Mouse (Mus musculus): ENCODE results near the gene H2-DMa. TPM values are rescaled to one million over a fixed set of nuclear protein-coding genes. Genes with fewer than 3 reads are reported as not detected.
"Not testable (repeated sequence)": the region's sequence is repeated elsewhere in the genome, so short reads cannot be mapped to it uniquely, and the experiment has no call there.

H2-DMa gene
- total RNA-seq, 2 experiments from 2014 or later = 13.3 to 37.5 TPM

GRCm38 (mm10) chr17:34142456-34143010 is 23.2 kb downstream of the H2-DMa start:
- ATAC-seq (replicated peaks; ENCODE audit: low FRiP score, poor library complexity, severe bottlenecking) = no peak

DNA sequence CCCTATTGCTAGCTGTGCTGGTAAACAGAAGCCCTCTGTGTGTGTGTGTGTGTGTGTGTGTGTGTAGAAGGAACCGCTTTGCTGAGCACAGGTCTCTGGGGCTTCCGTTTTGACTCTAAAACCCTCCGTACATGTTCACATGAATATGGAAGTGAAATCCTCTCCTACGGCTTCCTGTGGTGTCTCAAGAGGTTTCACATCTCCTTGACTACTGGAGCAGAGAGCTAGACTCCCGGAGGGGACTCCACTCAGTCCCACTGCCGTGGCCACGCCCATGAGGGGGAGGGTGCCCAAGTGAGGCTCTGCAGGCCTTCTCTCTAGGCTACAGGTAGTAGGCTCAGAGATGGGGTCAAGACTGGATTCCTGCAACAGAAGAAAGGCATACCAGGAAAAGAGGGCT is 23.7 kb downstream of the H2-DMa start, which contains the start of gene H2-DMb2:
H2-DMb2 (plus strand) TSS at position 275 of the 400 bp plus-strand sequence.
- ATAC-seq (replicated peaks; ENCODE audit: low FRiP score, poor library complexity, severe bottlenecking) = no peak

GRCm38 (mm10) chr17:34143461-34143860 is 24.1 kb downstream of the H2-DMa start:
- no peak for ATAC-seq (replicated peaks; ENCODE audit: low FRiP score, poor library complexity, severe bottlenecking)

- not testable (repeated sequence) for ATAC-seq (replicated peaks; ENCODE audit: low FRiP score, poor library complexity, severe bottlenecking)
Observed at GRCm38 (mm10) chr17:34144221-34144620, 24.9 kb downstream of the H2-DMa start.

GRCm38 (mm10) chr17:34144960-34145371 is 25.6 kb downstream of the H2-DMa start:
- no peak for ATAC-seq (replicated peaks; ENCODE audit: low FRiP score, poor library complexity, severe bottlenecking)

- ATAC-seq (replicated peaks; ENCODE audit: low FRiP score, poor library complexity, severe bottlenecking) = no peak
Observed at GRCm38 (mm10) chr17:34152923-34153322, 33.6 kb downstream of the H2-DMa start, which contains the start of gene H2-DMb1. Gene H2-DMb1, plus strand, starts transcription at chr17:34153072.

DNA sequence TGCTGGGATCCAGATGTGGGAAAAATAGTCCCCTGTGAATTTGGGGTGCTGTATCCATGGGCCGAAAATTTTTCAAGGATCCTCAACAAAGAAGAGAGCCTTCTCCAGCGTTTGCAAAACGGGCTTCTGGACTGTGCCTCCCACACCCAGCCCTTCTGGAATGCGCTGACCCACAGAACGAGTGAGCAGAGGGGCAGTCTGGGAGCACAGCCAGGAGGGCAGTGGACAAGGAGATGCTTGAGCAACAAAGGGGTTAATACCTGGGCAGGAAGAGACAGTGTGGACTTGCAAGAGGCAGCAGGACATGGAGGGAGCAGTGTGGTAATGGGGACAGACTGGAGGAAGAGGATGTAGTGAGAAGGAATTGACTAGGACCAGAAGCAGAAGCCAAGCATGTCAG is 36.2 kb downstream of the H2-DMa start:
- no peak for ATAC-seq (replicated peaks; ENCODE audit: low FRiP score, poor library complexity, severe bottlenecking)

- no peak for ATAC-seq (replicated peaks; ENCODE audit: low FRiP score, poor library complexity, severe bottlenecking)
Observed at GRCm38 (mm10) chr17:34164202-34164895, 45.0 kb downstream of the H2-DMa start.

DNA sequence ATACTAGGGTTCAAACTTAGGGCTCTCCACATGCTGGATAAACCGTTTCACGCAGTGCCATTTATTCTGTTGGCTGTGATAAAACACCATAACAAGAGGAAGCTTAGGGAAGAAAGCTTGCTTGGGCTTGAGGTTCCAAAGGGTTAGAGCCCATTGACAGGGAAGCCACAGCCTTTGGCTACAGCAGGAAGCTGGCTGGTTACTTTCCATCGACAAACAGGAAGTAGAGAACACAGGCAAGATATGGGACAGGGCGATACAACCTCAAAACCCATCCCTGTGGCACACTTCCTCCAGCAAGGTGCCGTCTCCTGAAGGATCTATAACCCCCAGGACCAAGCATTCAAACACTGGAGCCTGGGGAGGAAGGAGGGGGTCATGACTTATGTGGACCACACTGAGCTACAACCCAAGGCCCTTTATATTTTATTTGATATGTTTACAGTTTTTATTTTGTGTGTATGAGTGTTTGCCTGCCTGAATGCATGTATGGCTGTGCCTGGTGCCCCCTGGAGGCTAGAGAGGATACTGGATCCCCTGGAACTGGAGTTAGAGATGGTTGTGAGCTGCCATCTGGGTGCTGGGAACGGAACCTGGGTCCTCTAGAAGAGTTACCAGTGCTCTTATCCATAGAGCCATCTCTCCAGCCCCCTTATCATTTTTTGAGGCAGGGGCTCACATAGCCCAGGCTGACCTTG is 45.8 kb downstream of the H2-DMa start:
- no peak for ATAC-seq (replicated peaks; ENCODE audit: low FRiP score, poor library complexity, severe bottlenecking)

GRCm38 (mm10) chr17:34169279-34169678 is 49.9 kb downstream of the H2-DMa start:
- ATAC-seq (replicated peaks; ENCODE audit: low FRiP score, poor library complexity, severe bottlenecking) = no peak

- ATAC-seq (replicated peaks; ENCODE audit: low FRiP score, poor library complexity, severe bottlenecking) = peak; percentile 70
Observed at GRCm38 (mm10) chr17:34170487-34170876, 51.1 kb downstream of the H2-DMa start.

DNA sequence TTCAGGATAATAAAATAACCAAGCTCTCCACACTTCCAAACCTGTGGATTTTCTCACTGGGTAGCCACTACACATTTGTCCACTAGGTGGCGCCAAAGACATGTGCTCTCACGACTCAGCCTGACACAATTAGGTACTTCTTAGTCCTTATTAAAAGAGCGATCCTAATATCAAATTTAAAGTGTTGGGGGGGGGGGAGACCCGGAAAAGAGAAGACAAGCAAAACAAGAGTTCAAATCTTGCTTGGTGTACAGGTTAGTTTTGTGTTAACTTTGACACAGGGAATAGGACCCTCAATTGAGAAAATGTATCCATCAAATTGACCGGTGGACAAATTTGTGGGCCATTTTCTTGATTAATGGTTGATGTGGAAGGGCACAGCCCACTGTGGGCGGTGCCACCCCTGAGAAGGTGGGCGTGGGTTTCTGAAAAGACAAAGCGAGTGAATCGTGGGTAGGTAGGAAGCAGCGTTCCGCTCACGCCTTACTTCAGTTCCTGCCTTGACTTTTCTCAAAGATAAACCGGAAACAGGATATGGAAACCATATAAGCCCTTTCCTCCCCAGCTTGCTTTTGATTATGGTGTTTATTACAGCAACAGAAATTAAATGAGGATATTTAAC is 51.6 kb downstream of the H2-DMa start:
- ATAC-seq (replicated peaks; ENCODE audit: low FRiP score, poor library complexity, severe bottlenecking) = peak; percentile 89

- ATAC-seq (replicated peaks; ENCODE audit: low FRiP score, poor library complexity, severe bottlenecking) = no peak
Observed at GRCm38 (mm10) chr17:34172528-34172927, 53.2 kb downstream of the H2-DMa start.

GRCm38 (mm10) chr17:34174075-34174474 is 54.7 kb downstream of the H2-DMa start:
- ATAC-seq (replicated peaks; ENCODE audit: low FRiP score, poor library complexity, severe bottlenecking) = no peak

GRCm38 (mm10) chr17:34177179-34177578 is 57.8 kb downstream of the H2-DMa start:
- ATAC-seq (replicated peaks; ENCODE audit: low FRiP score, poor library complexity, severe bottlenecking) = no peak

DNA sequence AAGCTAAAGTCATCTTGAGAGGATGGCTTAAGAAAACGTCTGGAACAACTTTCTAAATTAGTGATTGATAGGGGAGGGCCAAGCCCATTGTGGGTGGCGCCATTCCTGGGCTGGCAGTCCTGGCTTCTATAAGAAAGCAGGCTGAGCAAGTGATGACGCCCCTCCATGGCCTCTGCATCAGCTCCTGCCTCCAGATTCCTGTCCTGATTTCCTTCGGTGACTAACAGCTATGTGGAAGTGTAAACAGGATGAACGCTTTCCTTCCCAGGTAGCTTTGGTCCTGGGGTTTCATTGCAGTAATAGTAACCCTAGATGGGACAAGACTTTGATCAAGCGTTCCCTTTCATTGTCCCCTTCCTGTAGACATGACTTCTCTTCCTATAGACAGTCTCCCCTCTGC is 59.7 kb downstream of the H2-DMa start:
- ATAC-seq (replicated peaks; ENCODE audit: low FRiP score, poor library complexity, severe bottlenecking) = no peak

GRCm38 (mm10) chr17:34179913-34180859 is 60.8 kb downstream of the H2-DMa start:
- ATAC-seq (replicated peaks; ENCODE audit: low FRiP score, poor library complexity, severe bottlenecking) = no peak

DNA sequence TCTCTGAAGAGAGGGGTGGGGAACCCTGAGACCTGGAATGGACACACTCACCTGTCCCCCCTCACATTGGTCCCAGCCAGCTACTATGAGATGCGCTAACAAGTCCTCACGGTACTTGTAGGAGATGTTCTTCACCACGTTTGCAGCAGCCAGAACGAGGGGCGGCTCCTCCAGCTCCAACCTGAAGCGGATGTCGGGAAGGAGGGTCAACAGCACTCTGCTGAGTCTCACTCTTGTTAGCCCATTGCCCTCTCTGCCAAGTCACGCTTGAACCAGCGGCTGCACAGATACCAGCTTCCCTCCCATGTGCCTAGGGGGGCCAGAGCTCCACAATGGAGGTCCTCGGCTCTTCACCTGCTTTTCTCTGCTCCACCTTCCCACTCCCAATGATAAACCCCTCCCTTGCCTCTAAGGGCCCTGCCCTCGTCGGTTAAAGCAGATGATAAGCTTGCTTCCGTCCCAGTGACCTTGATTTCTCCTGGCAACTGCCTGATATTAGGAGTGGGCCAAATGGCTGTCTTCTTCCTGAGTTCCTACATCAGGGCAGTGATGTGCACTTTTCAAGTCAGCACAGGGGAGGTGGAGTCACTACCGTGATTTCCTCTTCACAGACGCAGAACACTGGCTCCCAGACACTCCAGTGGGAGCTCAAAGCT is 64.4 kb downstream of the H2-DMa start:
- no peak for ATAC-seq (replicated peaks; ENCODE audit: low FRiP score, poor library complexity, severe bottlenecking)

DNA sequence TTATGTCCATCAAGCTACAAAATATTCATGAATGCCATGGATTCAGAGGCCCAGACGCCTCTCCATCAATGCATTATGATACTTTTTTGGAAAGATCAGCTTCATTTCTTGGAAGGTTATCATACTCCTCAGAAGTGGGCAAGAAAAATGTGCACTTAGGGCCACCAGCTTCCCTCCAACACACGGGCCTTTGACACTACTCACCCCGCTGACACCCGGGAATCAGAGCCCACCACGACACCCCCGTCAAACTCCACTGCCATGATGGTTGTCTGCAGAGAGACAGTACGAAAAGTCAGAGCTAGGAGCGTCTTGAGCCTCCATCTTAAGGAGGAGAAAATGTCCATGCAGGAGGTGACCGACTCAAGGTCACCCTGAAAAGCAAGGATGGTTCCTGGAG is 66.2 kb downstream of the H2-DMa start:
- ATAC-seq (replicated peaks; ENCODE audit: low FRiP score, poor library complexity, severe bottlenecking) = no peak
